Mouse (Mus musculus) leukemia stem cell, adult 10-12 weeks (primary cell): ENCODE results near the gene Sprr1b. TPM values are rescaled to one million over a fixed set of nuclear protein-coding genes. Genes with fewer than 3 reads are reported as not detected.

Source experiments
- polyA plus RNA-seq: library from polyadenylated mRNA; stranded (reverse); fragments of >175 nt; gene quantifications from 2 replicates; pipeline ENCODE4 v1.2.3, GENCODE M21; 2012; ENCODE audit warnings: low replicate concordance

The Sprr1b gene
- not detected in 2 replicates for polyA plus RNA-seq

GRCm38 (mm10) chr3:92438689-92439088 lies at the start of gene Sprr1b:
Gene Sprr1b (minus strand): TSS chr3:92438789.

GRCm38 (mm10) chr3:92485863-92486262 lies 47.3 kb upstream of the Sprr1b start, which contains the start of gene Sprr1a:
Gene Sprr1a (minus strand): TSS chr3:92485895.

GRCm38 (mm10) chr3:92458620-92459019 lies 20.0 kb upstream of the Sprr1b start, which contains the start of gene Sprr3:
Gene Sprr3 (minus strand): TSS chr3:92458720.

GRCm38 (mm10) chr3:92432282-92432681 lies 6.3 kb downstream of the Sprr1b start, which contains the start of gene Sprr2k:
Gene Sprr2k (plus strand): TSS chr3:92432582.

GRCm38 (mm10) chr3:92429323-92429722 lies 9.3 kb downstream of the Sprr1b start, which contains the start of gene Gm9774:
Gene Gm9774 (minus strand): TSS chr3:92429423.

GRCm38 (mm10) chr3:92417782-92418181 lies 20.8 kb downstream of the Sprr1b start, which contains the start of gene Sprr2j-ps:
Gene Sprr2j-ps (plus strand): TSS chr3:92418082.

GRCm38 (mm10) chr3:92407691-92408090 lies 30.9 kb downstream of the Sprr1b start, which contains the start of gene Sprr2i:
Gene Sprr2i (plus strand): TSS chr3:92407991.

Other genes with a start within 250 kb of the Sprr1b start
- gene Sprr2a1, start 223.0 kb downstream of the Sprr1b start, polyA plus RNA-seq: not detected in 2 replicates
- gene Sprr2a2, start 222.9 kb downstream of the Sprr1b start, polyA plus RNA-seq: not detected in 2 replicates
- not detected in 2 replicates for gene Sprr2a3, start 153.4 kb downstream of the Sprr1b start, polyA plus RNA-seq
- gene Sprr2b, start 122.2 kb downstream of the Sprr1b start, polyA plus RNA-seq: not detected in 2 replicates
- not detected in 2 replicates for gene Sprr2d, start 99.6 kb downstream of the Sprr1b start, polyA plus RNA-seq
- gene Sprr2e, start 86.6 kb downstream of the Sprr1b start, polyA plus RNA-seq: not detected in 2 replicates
- not detected in 2 replicates for gene Sprr2f, start 73.6 kb downstream of the Sprr1b start, polyA plus RNA-seq
- gene Sprr2h, start 53.1 kb downstream of the Sprr1b start, polyA plus RNA-seq: not detected in 2 replicates
- gene Sprr2i, start 30.8 kb downstream of the Sprr1b start, polyA plus RNA-seq: not detected in 2 replicates
- gene Sprr2j-ps, start 20.7 kb downstream of the Sprr1b start, polyA plus RNA-seq: not detected in 2 replicates
- 16.3 and 26.7 TPM in 2 replicates for gene Gm9774, start 9.4 kb downstream of the Sprr1b start, polyA plus RNA-seq
- gene Sprr2k, start 6.2 kb downstream of the Sprr1b start, polyA plus RNA-seq: not detected in 2 replicates
- gene Sprr3, start 19.9 kb upstream of the Sprr1b start, polyA plus RNA-seq: not detected in 2 replicates
- gene Sprr1a, start 47.1 kb upstream of the Sprr1b start, polyA plus RNA-seq: not detected in 2 replicates
- not detected in 2 replicates for gene Sprr4, start 61.7 kb upstream of the Sprr1b start, polyA plus RNA-seq
- gene 2310046K23Rik, start 95.7 kb upstream of the Sprr1b start, polyA plus RNA-seq: not detected in 2 replicates
- not detected in 2 replicates for gene Ivl, start 134.9 kb upstream of the Sprr1b start, polyA plus RNA-seq
- not detected in 2 replicates for gene Smcp, start 150.2 kb upstream of the Sprr1b start, polyA plus RNA-seq
- gene 2210017I01Rik, start 168.7 kb upstream of the Sprr1b start, polyA plus RNA-seq: not detected in 2 replicates
- not detected in 2 replicates for gene Lce6a, start 182.9 kb upstream of the Sprr1b start, polyA plus RNA-seq
- gene Lce1a1, start 209.5 kb upstream of the Sprr1b start, polyA plus RNA-seq: not detected in 2 replicates
- gene Lce1b, start 218.1 kb upstream of the Sprr1b start, polyA plus RNA-seq: not detected in 2 replicates
- gene Lce1a2, start 231.5 kb upstream of the Sprr1b start, polyA plus RNA-seq: not detected in 2 replicates
- not detected in 2 replicates for gene Lce1c, start 240.5 kb upstream of the Sprr1b start, polyA plus RNA-seq
- gene Lce1d, start 248.4 kb upstream of the Sprr1b start, polyA plus RNA-seq: not detected in 2 replicates